Mouse (Mus musculus): Measurements from ENCODE around the gene Rorb. TPM values are rescaled to one million over a fixed set of nuclear protein-coding genes. Genes with fewer than 3 reads are reported as not detected.

Gene Rorb
- polyA plus RNA-seq (2017; shearing (Covaris generic)): 0.21 TPM

DNA sequence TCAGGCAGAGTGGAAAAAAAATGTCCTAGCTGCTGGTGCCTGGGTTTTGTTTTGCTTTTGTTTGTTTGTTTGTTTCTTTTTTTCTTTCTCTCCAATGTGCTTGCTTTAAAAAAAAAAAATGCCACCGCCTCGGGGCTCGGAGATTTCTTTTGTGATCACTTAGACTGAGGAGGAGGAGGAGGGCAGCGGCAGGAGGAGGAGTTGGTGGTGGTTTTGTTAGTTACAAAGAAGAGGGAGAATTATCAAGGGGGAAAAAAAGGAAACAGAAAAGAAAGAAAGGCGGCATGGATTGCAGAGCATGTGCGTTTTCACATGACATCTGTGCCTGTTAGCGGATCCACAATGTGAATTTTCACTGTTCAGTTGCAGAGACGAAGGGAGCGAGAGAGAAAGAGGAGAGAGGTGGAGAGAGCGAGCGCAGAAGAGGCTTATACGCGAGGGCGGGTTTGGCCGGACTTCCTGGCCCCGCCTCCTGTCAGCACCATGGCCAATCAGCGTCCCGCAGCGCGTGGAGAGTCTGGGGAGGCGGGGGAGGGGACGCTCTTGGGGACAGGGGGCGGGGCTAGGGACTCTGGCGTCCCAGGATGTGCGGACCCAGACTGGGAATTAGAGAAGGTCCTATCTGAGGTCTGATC, at the start of gene Rorb:
Gene Rorb (minus strand): TSS at position 404 of the 635 bp plus-strand sequence.

